Mouse (Mus musculus) midbrain, embryonic 15.5 days (tissue): ENCODE data around the gene Mrpl9. TPM values are rescaled to one million over a fixed set of nuclear protein-coding genes. Genes with fewer than 3 reads are reported as not detected.

ENCODE experiments used
- ATAC-seq: fragments of 200-750 bp; cut with Nextera tagmentation; replicated peaks from 2 replicates; pipeline ENCODE4 v1.8.0; 2017; ENCODE audit warnings: moderate TSS enrichment
- H3K27ac ChIP-seq: fragments of 300-500 bp; sonication (generic); 2 replicates; pipeline ENCODE4 v1.5.1; 2015; ENCODE audit warnings: mild to moderate bottlenecking, inconsistent platforms
- H3K27me3 ChIP-seq: fragments of 300-500 bp; sonication (generic); replicated peaks from 2 replicates; pipeline ENCODE4 v1.6.1; 2015; ENCODE audit warnings: inconsistent platforms
- H3K36me3 ChIP-seq: fragments of 300-500 bp; sonication (generic); replicated peaks from 2 replicates; pipeline ENCODE4 v1.6.1; 2015; ENCODE audit warnings: inconsistent platforms
- H3K4me1 ChIP-seq: fragments of 300-500 bp; sonication (generic); 2 replicates; pipeline ENCODE4 v1.6.1; 2015; ENCODE audit warnings: inconsistent platforms
- H3K4me2 ChIP-seq: fragments of 300-500 bp; sonication (generic); 2 replicates; pipeline ENCODE4 v1.6.1; 2015; ENCODE audit warnings: inconsistent platforms, mild to moderate bottlenecking, moderate library complexity
- H3K4me3 ChIP-seq: fragments of 300-500 bp; sonication (generic); 2 replicates; pipeline ENCODE4 v1.5.1; 2015; ENCODE audit warnings: mild to moderate bottlenecking, inconsistent platforms
- H3K9ac ChIP-seq: fragments of 300-500 bp; sonication (generic); 2 replicates; pipeline ENCODE4 v1.6.1; 2015; ENCODE audit warnings: mild to moderate bottlenecking, inconsistent platforms
- H3K9me3 ChIP-seq: fragments of 300-500 bp; sonication (generic); 2 replicates; pipeline ENCODE4 v1.6.1; 2016; ENCODE audit warnings: inconsistent platforms
- WGBS: fragments of 180-500 bp; shearing (Covaris S2); methylation state at CpG from one replicate; pipeline ENCODE4 v1.1.7; 2015; ENCODE audit warnings: mixed read lengths; 5-methylcytosine and 5-hydroxymethylcytosine counted together
- polyA plus RNA-seq: library from polyadenylated mRNA; unstranded; fragments of >200 nt; fragmentation: Nextera tagmentation; extraction: Ambion mirVana; gene quantifications from 2 replicates; pipeline ENCODE4 v1.2.1, GENCODE M21; 2015

Gene Mrpl9
- polyA plus RNA-seq, 1 experiment from 2014 or later = 57.8 TPM

GRCm38 (mm10) chr3:94472447-94473114 is 29.5 kb downstream of the Mrpl9 start:
- H3K4me1 ChIP-seq = peaks cover 31% of the 10 kb centered on the region
- H3K27ac ChIP-seq = peak overlapping the region; percentile 39; the same call in 1 of the 2 replicates
- H3K4me3 ChIP-seq = peak overlapping the region; percentile 27
- H3K4me2 ChIP-seq = peak overlapping the region; percentile 51
- H3K36me3 ChIP-seq = no peaks in the 10 kb centered on the region
- no peaks in the 10 kb centered on the region for H3K9me3 ChIP-seq
- peak; percentile 59 for ATAC-seq
- H3K27me3 ChIP-seq = no peaks in the 10 kb centered on the region
- WGBS = 10% methylated on average over 28 of the region's 28 CpGs
- peak overlapping the region; percentile 4; the same call in 1 of the 2 replicates for H3K9ac ChIP-seq

GRCm38 (mm10) chr3:94473115-94473505 is 30.0 kb downstream of the Mrpl9 start:
- H3K9ac ChIP-seq = 0 out of 2 replicates have a peak overlapping the region, but pooled peaks have one; percentile 4
- H3K36me3 ChIP-seq = no peaks in the 10 kb centered on the region
- peaks cover 31% of the 10 kb centered on the region for H3K4me1 ChIP-seq
- WGBS = 49% methylated on average over 10 of the region's 10 CpGs
- ATAC-seq = no peak
- H3K27ac ChIP-seq = peak overlapping the region; percentile 39; the same call in 1 of the 2 replicates
- H3K27me3 ChIP-seq = no peaks in the 10 kb centered on the region
- no peaks in the 10 kb centered on the region for H3K9me3 ChIP-seq
- peak overlapping the region; percentile 51 for H3K4me2 ChIP-seq
- H3K4me3 ChIP-seq = no peak overlapping the region

GRCm38 (mm10) chr3:94473567-94474232 is 30.6 kb downstream of the Mrpl9 start:
- ATAC-seq = no peak
- peak overlapping the region; percentile 22; the same call in 1 of the 2 replicates for H3K27ac ChIP-seq
- no peaks in the 10 kb centered on the region for H3K27me3 ChIP-seq
- no peak overlapping the region for H3K4me2 ChIP-seq
- peaks cover 31% of the 10 kb centered on the region for H3K4me1 ChIP-seq
- H3K9me3 ChIP-seq = no peaks in the 10 kb centered on the region
- WGBS = 72% methylated on average over 5 of the region's 5 CpGs
- no peak overlapping the region for H3K4me3 ChIP-seq
- no peaks in the 10 kb centered on the region for H3K36me3 ChIP-seq
- H3K9ac ChIP-seq = no peak overlapping the region

GRCm38 (mm10) chr3:94476301-94477035 is 33.4 kb downstream of the Mrpl9 start:
- Histone ChIP-seq H3K4me1 (peaks cover 49% of the 10 kb centered on the region), H3K27ac (peak overlapping the region; percentile 91), H3K27me3 (no peaks in the 10 kb centered on the region), H3K4me3 (no peak overlapping the region), H3K4me2 (peak overlapping the region; percentile 83), H3K9me3 (no peaks in the 10 kb centered on the region), H3K9ac (no peak overlapping the region), H3K36me3 (no peaks in the 10 kb centered on the region; the same call in 1 of the 2 replicates)
- 49% methylated on average over 8 of the region's 8 CpGs for WGBS
- ATAC-seq = no peak

- peak; percentile 30 for ATAC-seq
- Histone ChIP-seq H3K4me2 (peak overlapping the region; percentile 83), H3K27ac (peak overlapping the region; percentile 91), H3K9ac (peak overlapping the region; percentile 85), H3K36me3 (no peaks in the 10 kb centered on the region; the same call in 1 of the 2 replicates), H3K4me3 (peak overlapping the region; percentile 69), H3K9me3 (no peaks in the 10 kb centered on the region), H3K4me1 (peaks cover 54% of the 10 kb centered on the region), H3K27me3 (no peaks in the 10 kb centered on the region)
- 13% methylated on average over 4 of the region's 4 CpGs for WGBS
These were observed 34.3 kb downstream of the Mrpl9 start for GRCm38 (mm10) chr3:94477444-94477843.

- WGBS = 0% methylated on average over 14 of the region's 14 CpGs
- H3K4me1 ChIP-seq = peaks cover 54% of the 10 kb centered on the region
- peak; percentile 93 for ATAC-seq
These were observed 34.9 kb downstream of the Mrpl9 start, which contains the start of gene Celf3 for GRCm38 (mm10) chr3:94477981-94478422. Gene Celf3 (plus strand): TSS chr3:94478295.

GRCm38 (mm10) chr3:94478591-94479169 is 35.6 kb downstream of the Mrpl9 start:
- Histone ChIP-seq H3K9ac (peak overlapping the region; percentile 85), H3K4me2 (peak overlapping the region; percentile 83), H3K27ac (peak overlapping the region; percentile 91), H3K36me3 (no peaks in the 10 kb centered on the region; the same call in 1 of the 2 replicates), H3K4me1 (peaks cover 57% of the 10 kb centered on the region), H3K27me3 (no peaks in the 10 kb centered on the region), H3K9me3 (no peaks in the 10 kb centered on the region), H3K4me3 (peak overlapping the region; percentile 69)
- peak; percentile 41 for ATAC-seq
- 0% methylated on average over 9 of the region's 9 CpGs for WGBS

More at GRCm38 (mm10) chr3:94477981-94478422, 34.9 kb downstream of the Mrpl9 start, which contains the start of gene Celf3:
- H3K27me3 ChIP-seq = no peaks in the 10 kb centered on the region
- peak within 1 kb of the TSS; percentile 83 for H3K4me2 ChIP-seq
- H3K36me3 ChIP-seq = no peaks in the 10 kb centered on the region; the same call in 1 of the 2 replicates
- H3K9ac ChIP-seq = peak within 1 kb of the TSS; percentile 85
- H3K4me3 ChIP-seq = peak within 1 kb of the TSS; percentile 69
- H3K27ac ChIP-seq = peak within 1 kb of the TSS; percentile 91
- H3K9me3 ChIP-seq = no peaks in the 10 kb centered on the region

- no peak for ATAC-seq
- no peaks in the 10 kb centered on the region for H3K27me3 ChIP-seq
- H3K4me1 ChIP-seq = peaks cover 64% of the 10 kb centered on the region
- peak overlapping the region; percentile 69 for H3K4me3 ChIP-seq
- no peaks in the 10 kb centered on the region; the same call in 1 of the 2 replicates for H3K36me3 ChIP-seq
- WGBS = 9% methylated on average over 11 of the region's 11 CpGs
- peak overlapping the region; percentile 85 for H3K9ac ChIP-seq
- peak overlapping the region; percentile 91; the same call in 1 of the 2 replicates for H3K27ac ChIP-seq
- H3K4me2 ChIP-seq = peak overlapping the region; percentile 83
- no peaks in the 10 kb centered on the region for H3K9me3 ChIP-seq
These were observed 36.4 kb downstream of the Mrpl9 start for GRCm38 (mm10) chr3:94479564-94479963.

- peak within 1 kb of the TSS; percentile 83 for H3K4me2 ChIP-seq
- no peaks in the 10 kb centered on the region for H3K9me3 ChIP-seq
- no peaks in the 10 kb centered on the region for H3K27me3 ChIP-seq
- H3K4me3 ChIP-seq = peak within 1 kb of the TSS; percentile 69
- ATAC-seq = no peak
- peaks cover 2% of the 10 kb centered on the region; the same call in 1 of the 2 replicates for H3K36me3 ChIP-seq
- H3K9ac ChIP-seq = peak within 1 kb of the TSS; percentile 85
- H3K4me1 ChIP-seq = peaks cover 72% of the 10 kb centered on the region
- 13% methylated on average over 16 of the region's 16 CpGs for WGBS
- peak within 1 kb of the TSS; percentile 91 for H3K27ac ChIP-seq
These were observed 37.3 kb downstream of the Mrpl9 start, which contains the start of gene Riiad1 for GRCm38 (mm10) chr3:94480291-94480884. Gene Riiad1 (minus strand): TSS chr3:94480341.

GRCm38 (mm10) chr3:94481429-94481828 is 38.3 kb downstream of the Mrpl9 start:
- Histone ChIP-seq H3K4me2 (peak overlapping the region; percentile 83; the same call in 1 of the 2 replicates), H3K9ac (no peak overlapping the region), H3K9me3 (no peaks in the 10 kb centered on the region), H3K4me1 (peaks cover 78% of the 10 kb centered on the region), H3K4me3 (no peak overlapping the region), H3K36me3 (peaks cover 6% of the 10 kb centered on the region; the same call in 1 of the 2 replicates), H3K27me3 (no peaks in the 10 kb centered on the region), H3K27ac (peak overlapping the region; percentile 89)
- ATAC-seq = no peak
- 67% methylated on average over 4 of the region's 4 CpGs for WGBS

- Histone ChIP-seq H3K4me1 (peaks cover 80% of the 10 kb centered on the region), H3K4me2 (peak overlapping the region; percentile 52), H3K9ac (no peak overlapping the region), H3K4me3 (no peak overlapping the region), H3K27ac (peak overlapping the region; percentile 89), H3K9me3 (no peaks in the 10 kb centered on the region), H3K27me3 (no peaks in the 10 kb centered on the region), H3K36me3 (peaks cover 13% of the 10 kb centered on the region)
- ATAC-seq = no peak
- WGBS = 82% methylated on average over 17 of the region's 17 CpGs
These were observed 39.8 kb downstream of the Mrpl9 start for GRCm38 (mm10) chr3:94482764-94483385.
